Mouse (Mus musculus) forebrain, embryonic 14.5 days (tissue): Measurements from ENCODE around the gene Vmn1r54. TPM values are rescaled to one million over a fixed set of nuclear protein-coding genes. Genes with fewer than 3 reads are reported as not detected.
"Not testable (repeated sequence)": the region's sequence is repeated elsewhere in the genome, so short reads cannot be mapped to it uniquely, and the experiment has no call there.

Experiments
- ATAC-seq: fragments of 200-750 bp; cut with Nextera tagmentation; 2 replicates; pipeline ENCODE4 v1.8.0; 2017; ENCODE audit warnings: mild to moderate bottlenecking, moderate library complexity
- DNase-seq: peaks from one replicate; pipeline ENCODE4 v3.0.0-alpha.2; 2015; ENCODE audit warnings: low spot score
- H3K27ac ChIP-seq: fragments of 300-500 bp; sonication (generic); 2 replicates; pipeline ENCODE4 v1.5.1; 2014; ENCODE audit warnings: low read depth, mild to moderate bottlenecking, control low read depth, low read length, moderate library complexity
- H3K27me3 ChIP-seq: fragments of 300-500 bp; sonication (generic); replicated peaks from 2 replicates; pipeline ENCODE4 v1.6.1; 2014; ENCODE audit warnings: low read length, control low read depth, mixed read lengths; ENCODE audit not compliant: control insufficient read depth, insufficient read depth
- H3K36me3 ChIP-seq: fragments of 300-500 bp; sonication (generic); 2 replicates; pipeline ENCODE4 v1.6.1; 2014; ENCODE audit warnings: low read length, control low read depth; ENCODE audit not compliant: control insufficient read depth, insufficient read depth
- H3K4me1 ChIP-seq: fragments of 300-500 bp; sonication (generic); 2 replicates; pipeline ENCODE4 v1.6.1; 2014; ENCODE audit warnings: antibody characterized with exemption, low read length, control low read depth; ENCODE audit not compliant: control insufficient read depth, insufficient read depth
- H3K4me2 ChIP-seq: fragments of 300-500 bp; sonication (generic); 2 replicates; pipeline ENCODE4 v1.6.1; 2014; ENCODE audit warnings: mild to moderate bottlenecking, control low read depth, low read length
- H3K4me3 ChIP-seq: fragments of 300-500 bp; sonication (generic); 2 replicates; pipeline ENCODE4 v1.5.1; 2014; ENCODE audit warnings: low read depth, low read length, control low read depth
- H3K9ac ChIP-seq: fragments of 300-500 bp; sonication (generic); 2 replicates; pipeline ENCODE4 v1.6.1; 2014; ENCODE audit warnings: mild to moderate bottlenecking, low read length, control low read depth, moderate library complexity
- H3K9me3 ChIP-seq: fragments of 300-500 bp; sonication (generic); replicated peaks from 2 replicates; pipeline ENCODE4 v1.6.1; 2016; ENCODE audit warnings: low read length, control low read depth, mixed read lengths; ENCODE audit not compliant: control insufficient read depth
- WGBS: fragments of 180-500 bp; shearing (Covaris S2); extraction: QIAGEN DNeasy Blood & Tissue Kit; methylation state at CpG from one replicate; pipeline ENCODE4 v1.1.7; 2014; 5-methylcytosine and 5-hydroxymethylcytosine counted together
- polyA plus RNA-seq: library from polyadenylated mRNA; unstranded; fragments of >200 nt; fragmentation: Nextera tagmentation; extraction: Ambion mirVana; gene quantifications from 2 replicates; pipeline ENCODE4 v1.2.1, GENCODE M21; 2014

Gene Vmn1r54
- polyA plus RNA-seq, result not detected in 2 replicates

- ATAC-seq, result no peak
- WGBS, result 76% methylated on average over 1 of the region's 1 CpGs
- Histone ChIP-seq H3K4me2 (no peak within 1 kb of the TSS), H3K9me3 (no peaks in the 10 kb centered on the region), H3K27ac (no peak within 1 kb of the TSS), H3K27me3 (no peaks in the 10 kb centered on the region), H3K4me1 (no peaks in the 10 kb centered on the region), H3K4me3 (no peak within 1 kb of the TSS), H3K36me3 (no peaks in the 10 kb centered on the region), H3K9ac (no peak within 1 kb of the TSS)
- DNase-seq, result no peak
These were observed at the start of gene Vmn1r54 for GRCm38 (mm10) chr6:90246000-90246399. TSS of gene Vmn1r54 (plus strand) at chr6:90246300.

DNA sequence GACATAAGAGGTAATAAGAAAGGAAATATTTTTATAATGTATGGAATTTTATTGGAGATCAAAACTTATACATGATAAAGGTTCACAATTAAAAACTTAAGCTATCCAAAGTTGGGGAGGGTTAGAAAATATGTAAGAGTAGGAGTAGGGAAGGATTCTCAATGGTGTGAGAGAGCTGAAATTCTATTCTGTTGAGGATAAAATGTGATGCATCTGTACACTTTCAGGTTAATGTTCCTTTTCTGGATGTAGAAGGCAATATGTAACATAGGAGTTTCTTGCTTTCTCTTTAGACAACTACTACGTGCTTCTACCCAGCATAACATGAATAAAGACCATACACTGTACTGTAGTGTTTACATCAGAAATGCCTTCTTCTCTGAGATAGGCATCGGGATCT, 43.6 kb upstream of the Vmn1r54 start, which contains the start of gene V1ra8:
Gene V1ra8, plus strand, starts transcription at position 301 of the 400 bp plus-strand sequence.
- 74% methylated on average over 1 of the region's 2 CpGs for WGBS
- ATAC-seq, H3K9ac ChIP-seq: not testable (repeated sequence)

GRCm38 (mm10) chr6:90224338-90224737, 21.8 kb upstream of the Vmn1r54 start, which contains the start of gene Vmn1r53:
TSS of gene Vmn1r53 (minus strand) at chr6:90224438.
- no peaks in the 10 kb centered on the region for H3K9me3 ChIP-seq
- no peak for ATAC-seq
- no peak for DNase-seq
- H3K9ac ChIP-seq, result no peak within 1 kb of the TSS
- WGBS, result 90% methylated on average over 1 of the region's 1 CpGs
- no peak within 1 kb of the TSS for H3K27ac ChIP-seq
- H3K4me2 ChIP-seq, result no peak within 1 kb of the TSS
- H3K4me3 ChIP-seq, result no peak within 1 kb of the TSS
- no peaks in the 10 kb centered on the region for H3K4me1 ChIP-seq
- no peaks in the 10 kb centered on the region for H3K36me3 ChIP-seq
- no peaks in the 10 kb centered on the region for H3K27me3 ChIP-seq

More for the DNA sequence above, 43.6 kb upstream of the Vmn1r54 start, which contains the start of gene V1ra8:
- H3K4me3 ChIP-seq, H3K36me3 ChIP-seq, H3K4me1 ChIP-seq, H3K9me3 ChIP-seq, H3K27ac ChIP-seq, H3K4me2 ChIP-seq, DNase-seq, H3K27me3 ChIP-seq: not testable (repeated sequence)

- not testable (repeated sequence) for H3K9me3 ChIP-seq, ATAC-seq, H3K27ac ChIP-seq, H3K27me3 ChIP-seq, DNase-seq, H3K9ac ChIP-seq, H3K4me3 ChIP-seq, H3K36me3 ChIP-seq, H3K4me1 ChIP-seq, H3K4me2 ChIP-seq
- 95% methylated on average over 4 of the region's 4 CpGs for WGBS
These were observed 14.0 kb upstream of the Vmn1r54 start for GRCm38 (mm10) chr6:90232114-90232513.

DNA sequence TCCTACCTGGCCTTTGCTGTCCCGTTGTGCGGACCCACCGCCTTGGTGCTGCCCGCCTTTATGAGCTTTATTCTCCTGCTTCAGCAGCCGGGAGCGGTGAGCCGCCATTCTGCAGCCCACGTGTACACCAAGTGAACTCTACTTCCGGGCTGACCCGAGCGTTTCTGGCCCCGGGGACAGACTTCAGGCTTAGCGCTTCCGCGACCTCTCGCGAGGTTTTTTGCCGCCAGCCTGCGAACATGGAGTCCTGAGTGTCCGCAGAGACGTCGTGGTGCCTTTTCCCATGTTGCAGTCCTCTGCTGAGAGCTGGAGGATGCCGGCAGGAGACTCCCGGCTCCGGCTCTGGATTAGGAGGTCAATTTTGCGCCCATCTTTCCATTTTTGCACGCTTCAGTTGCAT, 13.4 kb upstream of the Vmn1r54 start:
- Histone ChIP-seq H3K4me1 (no peaks in the 10 kb centered on the region), H3K4me3 (no peak overlapping the region), H3K27ac (no peak overlapping the region), H3K27me3 (no peaks in the 10 kb centered on the region), H3K36me3 (no peaks in the 10 kb centered on the region), H3K4me2 (no peak overlapping the region), H3K9ac (no peak overlapping the region), H3K9me3 (peaks cover 6% of the 10 kb centered on the region; the same call in 1 of the 2 replicates)
- no peak for ATAC-seq
- 69% methylated on average over 27 of the region's 27 CpGs for WGBS
- no peak for DNase-seq

DNA sequence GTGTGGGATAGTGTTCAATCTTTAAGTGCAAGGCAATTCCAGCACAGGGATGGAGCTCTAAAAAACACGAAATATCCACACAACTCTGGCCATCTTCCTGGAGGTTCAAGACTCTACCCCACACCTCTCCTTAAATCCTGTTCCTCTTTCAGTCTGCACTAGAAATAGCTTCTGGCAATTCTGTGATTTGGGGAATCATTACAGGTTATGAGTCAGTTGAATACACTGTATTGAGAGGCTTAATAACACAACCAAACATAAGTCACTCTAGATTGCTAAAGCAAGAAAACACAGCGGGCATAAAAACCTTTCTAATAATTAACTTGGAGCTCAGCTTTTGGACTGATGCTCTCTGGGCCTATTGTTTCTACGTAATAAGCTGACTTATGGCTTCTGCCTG, 2.1 kb upstream of the Vmn1r54 start:
- ATAC-seq (no peak), DNase-seq (no peak)
- Histone ChIP-seq H3K27ac (no peak overlapping the region), H3K4me1 (no peaks in the 10 kb centered on the region), H3K4me2 (no peak overlapping the region), H3K4me3 (no peak overlapping the region), H3K27me3 (no peaks in the 10 kb centered on the region), H3K9ac (no peak overlapping the region), H3K9me3 (no peaks in the 10 kb centered on the region), H3K36me3 (no peaks in the 10 kb centered on the region)
- WGBS, result 81% methylated on average over 3 of the region's 3 CpGs

DNA sequence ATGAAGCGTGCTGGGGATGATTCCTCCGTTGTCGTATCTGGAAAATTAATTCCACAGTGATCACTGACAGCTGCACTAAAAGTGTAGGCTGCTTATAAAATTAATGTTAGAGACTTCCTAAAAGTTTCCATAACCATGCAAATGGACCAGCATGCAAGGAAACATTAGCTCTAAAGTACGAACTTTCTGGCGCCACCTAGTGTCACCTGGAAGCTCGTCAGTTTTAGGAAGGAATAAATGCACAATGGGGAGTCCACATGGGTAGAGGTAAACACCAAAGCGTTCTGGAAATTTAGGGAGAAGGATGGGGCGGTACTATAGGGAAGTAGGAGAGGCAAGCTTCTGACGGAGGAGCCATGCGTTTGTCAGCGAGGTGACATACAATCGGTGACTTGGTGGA, 42.2 kb downstream of the Vmn1r54 start:
- Histone ChIP-seq H3K36me3 (no peaks in the 10 kb centered on the region), H3K4me2 (no peak overlapping the region), H3K27ac (no peak overlapping the region), H3K27me3 (no peaks in the 10 kb centered on the region), H3K9me3 (no peaks in the 10 kb centered on the region), H3K4me1 (no peaks in the 10 kb centered on the region), H3K4me3 (no peak overlapping the region), H3K9ac (no peak overlapping the region)
- ATAC-seq, result no peak
- DNase-seq, result peak; percentile 16
- WGBS, result 57% methylated on average over 12 of the region's 12 CpGs

DNA sequence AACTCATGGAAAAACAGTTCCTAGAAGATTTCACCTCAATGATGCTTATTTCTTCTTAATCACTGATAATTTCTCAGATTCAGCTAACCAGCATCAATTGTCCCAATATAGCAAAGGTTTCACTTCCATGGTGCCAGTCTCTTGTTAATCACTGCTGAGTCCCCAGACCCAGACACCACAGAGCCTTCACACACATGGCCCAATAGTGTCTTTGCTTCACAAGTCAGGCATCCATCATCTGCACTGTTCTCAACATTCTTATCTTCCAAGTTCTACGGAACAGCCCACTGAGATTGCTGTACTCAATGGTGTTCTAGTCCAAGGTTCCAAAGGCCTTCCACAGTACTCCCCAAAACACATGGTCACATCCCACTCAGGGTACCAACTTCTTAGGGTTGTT, 54.8 kb downstream of the Vmn1r54 start, which contains the start of gene BC048671:
Gene BC048671, plus strand, starts transcription at position 301 of the 400 bp plus-strand sequence.
- ATAC-seq, result no peak
- no peak within 1 kb of the TSS for H3K4me2 ChIP-seq
- 89% methylated on average over 1 of the region's 1 CpGs for WGBS

DNA sequence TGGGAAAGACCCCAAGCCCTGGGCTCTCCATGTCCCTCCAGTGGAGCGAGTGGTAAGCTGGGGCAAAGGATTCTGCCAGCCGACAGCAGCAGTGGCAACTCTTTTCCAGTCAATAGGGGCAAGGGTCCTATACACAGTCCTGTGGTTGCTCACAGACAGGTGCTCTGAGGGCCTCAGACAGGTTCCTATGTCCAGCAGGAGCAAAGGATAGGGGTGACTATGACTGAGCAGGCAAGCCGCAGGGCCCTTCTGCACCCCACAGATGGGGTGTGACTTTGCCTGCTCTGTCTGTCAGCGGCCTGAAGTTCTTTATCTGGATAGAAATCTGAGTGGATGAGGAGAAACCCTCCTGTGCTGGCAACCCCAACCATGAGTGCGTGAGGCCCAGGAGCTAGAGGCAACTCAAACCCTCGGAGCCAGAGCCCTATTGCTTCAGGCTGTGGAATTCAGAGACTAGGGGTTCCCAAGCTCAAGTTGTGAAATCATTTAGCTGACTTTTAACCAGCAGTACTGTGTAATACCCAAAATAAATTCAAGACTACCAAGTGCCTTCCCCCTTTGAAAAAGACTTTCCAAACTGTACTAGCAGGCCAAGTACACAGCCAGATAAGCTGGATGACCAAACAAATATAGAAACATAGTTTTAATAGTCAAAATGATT, 60.3 kb downstream of the Vmn1r54 start:
- no peaks in the 10 kb centered on the region for H3K27me3 ChIP-seq
- H3K27ac ChIP-seq, result no peak overlapping the region
- H3K36me3 ChIP-seq, result no peaks in the 10 kb centered on the region
- DNase-seq (no peak), ATAC-seq (no peak)
- no peak overlapping the region for H3K9ac ChIP-seq
- H3K4me1 ChIP-seq, result no peaks in the 10 kb centered on the region
- no peak overlapping the region for H3K4me2 ChIP-seq
- H3K9me3 ChIP-seq, result peaks cover 3% of the 10 kb centered on the region; the same call in 1 of the 2 replicates
- 82% methylated on average over 6 of the region's 6 CpGs for WGBS
- H3K4me3 ChIP-seq, result no peak overlapping the region

More for the DNA sequence above, 54.8 kb downstream of the Vmn1r54 start, which contains the start of gene BC048671:
- no peaks in the 10 kb centered on the region for H3K9me3 ChIP-seq
- H3K9ac ChIP-seq, result no peak within 1 kb of the TSS
- H3K27ac ChIP-seq, result no peak within 1 kb of the TSS
- no peak for DNase-seq
- no peaks in the 10 kb centered on the region for H3K27me3 ChIP-seq
- H3K4me3 ChIP-seq, result no peak within 1 kb of the TSS
- no peaks in the 10 kb centered on the region for H3K4me1 ChIP-seq
- no peaks in the 10 kb centered on the region for H3K36me3 ChIP-seq
